Mouse (Mus musculus): ENCODE results near the gene Inpp5a. TPM values are rescaled to one million over a fixed set of nuclear protein-coding genes. Genes with fewer than 3 reads are reported as not detected.

The Inpp5a gene
- total RNA-seq, 1 experiment: 11.5 TPM

DNA sequence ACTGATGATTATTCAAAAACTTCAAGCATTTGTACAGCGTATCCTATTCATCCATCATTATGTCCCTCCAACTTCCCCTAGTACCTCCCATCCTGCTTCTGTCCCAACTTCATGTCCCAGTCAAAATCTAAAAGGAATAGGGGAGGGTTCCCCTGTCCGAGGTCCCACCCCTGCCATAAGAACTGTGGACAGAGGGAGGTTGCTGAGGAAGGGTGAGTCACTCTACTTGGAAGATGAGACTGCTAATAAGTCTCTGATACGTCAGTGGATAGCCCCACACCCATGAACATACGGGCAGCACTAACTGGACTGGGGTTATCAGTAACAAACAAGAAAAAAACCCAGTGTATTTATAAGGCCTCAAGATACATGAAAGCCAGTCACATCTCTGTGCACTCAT is 29.0 kb upstream of the Inpp5a start:
- Histone ChIP-seq H3K36me3 (ENCODE audit: control insufficient read depth, insufficient read depth, low read length, poor library complexity, severe bottlenecking) (no peaks in the 10 kb centered on the region), H3K4me1 (ENCODE audit: control insufficient read depth in 2 of 2, insufficient read depth in 2 of 2, low read length in 2 of 2, poor library complexity in 1 of 2) (peaks cover 15 to 19% of the 10 kb centered on the region in 2 experiments), H3K4me3 (ENCODE audit: insufficient read depth in 1 of 2, low read depth in 1 of 2, low read length in 2 of 2, poor library complexity in 1 of 2, severe bottlenecking in 1 of 2) (no peak overlapping the region), H3K9me3 (ENCODE audit: control insufficient read depth, insufficient read depth, low read depth, low read length) (no peaks in the 10 kb centered on the region), H3K27ac (ENCODE audit: insufficient read depth, low read depth, low read length, poor library complexity, severe bottlenecking) (no peak overlapping the region), H3K9ac (ENCODE audit: insufficient read depth, low read depth, low read length, poor library complexity, severe bottlenecking) (no peak overlapping the region)
- TF ChIP-seq MAFK (IDR thresholded peaks at IDR 0.05; ENCODE audit: insufficient read depth, low read depth, low read length) (no peak), ZNF384 (IDR thresholded peaks at IDR 0.05; ENCODE audit: low read depth, low read length) (no peak), ZC3H11A (IDR thresholded peaks at IDR 0.05; ENCODE audit: borderline replicate concordance, low read depth, low read length) (no peak), HCFC1 (IDR thresholded peaks at IDR 0.05; ENCODE audit: borderline replicate concordance, insufficient read depth, low read length) (no peak), CHD2 (IDR thresholded peaks at IDR 0.05; ENCODE audit: low read depth, low read length) (no peak)
- in situ Hi-C loops (cut with MboI; ENCODE audit: low sequenced_read_pairs in 2 of 2, unreplicated experiment in 2 of 2): no loop called here
- DNase-seq (ENCODE audit: low read depth, low spot score): no peak

DNA sequence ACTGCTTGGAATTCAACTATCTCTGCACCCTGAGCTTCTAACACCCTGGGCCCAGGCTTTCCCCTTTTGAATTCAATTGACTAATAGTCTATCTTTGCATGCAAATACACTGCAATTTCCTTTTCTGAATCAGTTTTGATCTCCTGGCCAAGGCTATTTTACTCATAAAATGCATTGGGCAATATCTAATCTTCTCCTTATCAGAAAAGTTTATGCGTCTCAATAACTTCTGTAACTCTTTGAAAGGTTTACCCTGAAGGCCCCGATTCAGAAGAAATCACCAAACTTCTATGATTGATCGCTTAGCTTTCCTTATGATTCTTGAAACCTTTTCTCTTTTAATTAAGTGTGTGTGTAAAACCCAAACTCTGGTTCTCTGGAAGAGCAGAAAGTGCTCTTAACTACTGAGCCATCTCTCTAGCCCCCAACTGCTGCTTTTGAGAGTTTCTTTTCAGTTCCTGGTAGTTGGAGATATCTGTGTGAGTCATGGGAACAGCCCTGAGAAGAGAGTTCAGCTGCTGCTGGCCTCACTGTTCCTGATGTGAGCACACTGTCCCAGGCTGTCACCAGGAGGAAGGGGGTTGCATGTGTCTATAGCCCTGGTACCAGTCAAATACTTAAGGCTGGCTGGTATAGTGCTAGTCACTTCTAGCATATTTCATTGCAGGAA is 27.9 kb upstream of the Inpp5a start:
- Histone ChIP-seq H3K9ac (ENCODE audit: insufficient read depth, low read depth, low read length, poor library complexity, severe bottlenecking) (no peak overlapping the region), H3K4me3 (ENCODE audit: insufficient read depth in 1 of 2, low read depth in 1 of 2, low read length in 2 of 2, poor library complexity in 1 of 2, severe bottlenecking in 1 of 2) (no peak overlapping the region), H3K36me3 (ENCODE audit: control insufficient read depth, insufficient read depth, low read length, poor library complexity, severe bottlenecking) (no peaks in the 10 kb centered on the region), H3K27ac (ENCODE audit: insufficient read depth, low read depth, low read length, poor library complexity, severe bottlenecking) (no peak overlapping the region), H3K4me1 (ENCODE audit: control insufficient read depth in 2 of 2, insufficient read depth in 2 of 2, low read length in 2 of 2, poor library complexity in 1 of 2) (peaks cover 15 to 30% of the 10 kb centered on the region in 2 experiments), H3K9me3 (ENCODE audit: control insufficient read depth, insufficient read depth, low read depth, low read length) (no peaks in the 10 kb centered on the region)
- in situ Hi-C loops (cut with MboI; ENCODE audit: low sequenced_read_pairs in 2 of 2, unreplicated experiment in 2 of 2): no loop called here
- no peak for TF ChIP-seq ZC3H11A (IDR thresholded peaks at IDR 0.05; ENCODE audit: borderline replicate concordance, low read depth, low read length)
- no peak for DNase-seq (ENCODE audit: low read depth, low spot score)

DNA sequence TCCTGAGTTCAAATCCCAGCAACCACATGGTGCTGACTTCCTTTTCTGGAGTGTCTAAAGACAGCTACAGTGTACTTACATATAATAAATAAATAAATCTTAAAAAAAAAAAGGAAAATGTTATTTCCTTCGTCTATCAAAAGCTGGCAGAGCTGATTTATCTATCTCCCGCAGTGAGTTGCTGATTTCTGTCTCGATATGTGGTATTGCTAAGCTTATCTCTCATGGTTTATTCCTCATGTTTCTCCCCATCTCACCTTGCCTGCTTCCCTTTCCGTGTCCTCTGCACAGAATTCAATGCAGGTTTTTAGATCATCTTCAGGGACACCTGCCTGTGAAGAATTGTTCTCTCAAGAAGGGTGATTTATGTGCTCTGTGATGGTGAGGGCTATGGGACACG is 27.1 kb upstream of the Inpp5a start:
- TF ChIP-seq HCFC1 (IDR thresholded peaks at IDR 0.05; ENCODE audit: borderline replicate concordance, insufficient read depth, low read length): no peak
- TF ChIP-seq MAFK (IDR thresholded peaks at IDR 0.05; ENCODE audit: insufficient read depth, low read depth, low read length): no peak
- no peak for TF ChIP-seq ZC3H11A (IDR thresholded peaks at IDR 0.05; ENCODE audit: borderline replicate concordance, low read depth, low read length)
- Histone ChIP-seq H3K36me3 (ENCODE audit: control insufficient read depth, insufficient read depth, low read length, poor library complexity, severe bottlenecking) (no peaks in the 10 kb centered on the region), H3K9me3 (ENCODE audit: control insufficient read depth, insufficient read depth, low read depth, low read length) (no peaks in the 10 kb centered on the region), H3K27ac (ENCODE audit: insufficient read depth, low read depth, low read length, poor library complexity, severe bottlenecking) (no peak overlapping the region), H3K4me3 (ENCODE audit: insufficient read depth in 1 of 2, low read depth in 1 of 2, low read length in 2 of 2, poor library complexity in 1 of 2, severe bottlenecking in 1 of 2) (no peak overlapping the region), H3K4me1 (ENCODE audit: control insufficient read depth in 2 of 2, insufficient read depth in 2 of 2, low read length in 2 of 2, poor library complexity in 1 of 2) (peaks cover 16 to 36% of the 10 kb centered on the region in 2 experiments), H3K9ac (ENCODE audit: insufficient read depth, low read depth, low read length, poor library complexity, severe bottlenecking) (no peak overlapping the region)
- in situ Hi-C loops (cut with MboI; ENCODE audit: low sequenced_read_pairs in 2 of 2, unreplicated experiment in 2 of 2): no loop called here
- no peak for DNase-seq (ENCODE audit: low read depth, low spot score)

- in situ Hi-C loops (cut with MboI; ENCODE audit: low sequenced_read_pairs in 2 of 2, unreplicated experiment in 2 of 2): no loop called here
- Histone ChIP-seq H3K27ac (ENCODE audit: insufficient read depth, low read depth, low read length, poor library complexity, severe bottlenecking) (no peak overlapping the region), H3K4me3 (ENCODE audit: insufficient read depth in 1 of 2, low read depth in 1 of 2, low read length in 2 of 2, poor library complexity in 1 of 2, severe bottlenecking in 1 of 2) (no peak overlapping the region), H3K9ac (ENCODE audit: insufficient read depth, low read depth, low read length, poor library complexity, severe bottlenecking) (no peak overlapping the region), H3K36me3 (ENCODE audit: control insufficient read depth, insufficient read depth, low read length, poor library complexity, severe bottlenecking) (no peaks in the 10 kb centered on the region), H3K4me1 (ENCODE audit: control insufficient read depth in 2 of 2, insufficient read depth in 2 of 2, low read length in 2 of 2, poor library complexity in 1 of 2) (peaks cover 16 to 36% of the 10 kb centered on the region in 2 experiments), H3K9me3 (ENCODE audit: control insufficient read depth, insufficient read depth, low read depth, low read length) (no peaks in the 10 kb centered on the region)
- DNase-seq (ENCODE audit: low read depth, low spot score): no peak
- TF ChIP-seq MAFK (IDR thresholded peaks at IDR 0.05; ENCODE audit: insufficient read depth, low read depth, low read length): no peak
- no peak for TF ChIP-seq ZNF384 (IDR thresholded peaks at IDR 0.05; ENCODE audit: low read depth, low read length)
- TF ChIP-seq HCFC1 (IDR thresholded peaks at IDR 0.05; ENCODE audit: borderline replicate concordance, insufficient read depth, low read length): no peak
- no peak for TF ChIP-seq CHD2 (IDR thresholded peaks at IDR 0.05; ENCODE audit: low read depth, low read length)
- no peak for TF ChIP-seq ZC3H11A (IDR thresholded peaks at IDR 0.05; ENCODE audit: borderline replicate concordance, low read depth, low read length)
Observed at GRCm38 (mm10) chr7:139362514-139362913, 26.4 kb upstream of the Inpp5a start.

Data from ES-E14 (cell line).